8 mouse cellular contexts compared by ENCODE assay signal in the genomic region with DNA sequence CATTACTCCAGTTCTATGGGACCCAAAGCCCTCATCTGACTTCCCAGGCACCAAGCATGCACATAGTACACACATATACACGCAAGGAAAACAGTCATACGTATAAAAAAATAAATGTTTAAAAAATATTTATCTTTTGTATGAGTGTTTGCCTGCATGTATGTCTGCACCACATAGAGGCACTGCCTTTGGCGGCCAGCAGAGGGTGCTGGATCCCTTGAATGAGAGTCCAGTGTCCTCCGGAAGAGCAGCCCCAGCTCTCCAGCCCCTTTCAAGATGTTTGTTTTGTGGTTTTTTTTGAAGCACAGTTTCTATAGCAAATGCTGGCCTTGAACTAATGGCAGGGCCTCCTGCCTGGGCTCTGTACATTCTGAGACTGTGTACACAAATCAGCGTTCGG. TPM values are rescaled to one million over a fixed set of nuclear protein-coding genes. Genes with fewer than 3 reads are reported as not detected.
A peak's percentile ranks its signal among the peaks of the same experiment; 100 is the strongest.
DNase-seq lines count a peak whose midpoint lies in the region; ATAC-seq lines count a peak whose summit lies in the region.

No protein-coding gene starts in this region.

- no peak overlapping the region for H3K27ac ChIP-seq in forebrain, embryonic 11.5 days (ENCODE audit: low read depth, low read length)
- no peak overlapping the region for H3K27ac ChIP-seq in forebrain, embryonic 15.5 days (replicated peaks)
- no peak overlapping the region for H3K27ac ChIP-seq in midbrain, embryonic 10.5 days (replicated peaks)
- H3K27ac ChIP-seq in midbrain, embryonic 13.5 days: no peak overlapping the region

- H3K36me3 ChIP-seq in forebrain, embryonic 11.5 days (ENCODE audit: control insufficient read depth, insufficient read depth, low read length): peaks cover 26% of the 10 kb centered on the region
- peaks cover 91% of the 10 kb centered on the region for H3K36me3 ChIP-seq in forebrain, embryonic 15.5 days
- H3K36me3 ChIP-seq in midbrain, embryonic 10.5 days: peaks cover 96% of the 10 kb centered on the region
- peaks cover 95% of the 10 kb centered on the region for H3K36me3 ChIP-seq in midbrain, embryonic 13.5 days

- no peaks in the 10 kb centered on the region for H3K9me3 ChIP-seq in forebrain, embryonic 11.5 days (ENCODE audit: control insufficient read depth, low read length)
- H3K9me3 ChIP-seq in forebrain, embryonic 15.5 days: no peaks in the 10 kb centered on the region
- no peaks in the 10 kb centered on the region; the same call in 1 of the 2 replicates for H3K9me3 ChIP-seq in midbrain, embryonic 10.5 days (replicated peaks)
- no peaks in the 10 kb centered on the region for H3K9me3 ChIP-seq in midbrain, embryonic 13.5 days

- no peaks in the 10 kb centered on the region for H3K4me1 ChIP-seq in forebrain, embryonic 11.5 days (replicated peaks; ENCODE audit: control insufficient read depth, insufficient read depth, low read length)
- H3K4me1 ChIP-seq in forebrain, embryonic 15.5 days: no peaks in the 10 kb centered on the region
- no peaks in the 10 kb centered on the region for H3K4me1 ChIP-seq in midbrain, embryonic 10.5 days
- H3K4me1 ChIP-seq in midbrain, embryonic 13.5 days (replicated peaks): no peaks in the 10 kb centered on the region

- WGBS in forebrain, embryonic 11.5 days: 83% methylated on average over 6 of the region's 6 CpGs
- 87% methylated on average over 6 of the region's 6 CpGs for WGBS in forebrain, embryonic 15.5 days
- WGBS in midbrain, embryonic 10.5 days: 84% methylated on average over 6 of the region's 6 CpGs
- 83% methylated on average over 6 of the region's 6 CpGs for WGBS in midbrain, embryonic 13.5 days

- H3K4me2 ChIP-seq in forebrain, embryonic 11.5 days (ENCODE audit: low read depth, low read length, severe bottlenecking): no peak overlapping the region
- H3K4me2 ChIP-seq in forebrain, embryonic 15.5 days (replicated peaks): no peak overlapping the region
- no peak overlapping the region for H3K4me2 ChIP-seq in midbrain, embryonic 13.5 days (replicated peaks)

- peak; percentile 61 for DNase-seq in forebrain, embryonic 11.5 days (ENCODE audit: low spot score)
- DNase-seq in midbrain, embryonic 10.5 days (ENCODE audit: low spot score): peak; percentile 44
- DNase-seq in brain, adult 2 months (ENCODE audit: low read depth, low spot score): peak; percentile 20
- DNase-seq in kidney, adult 9 months: peak; percentile 63
- peak; percentile 59 for DNase-seq in retina, embryonic 14.5 days (ENCODE audit: low spot score)
- DNase-seq in layer of hippocampus, postnatal 36 days: no peak

- H3K27me3 ChIP-seq in forebrain, embryonic 11.5 days (ENCODE audit: control insufficient read depth, insufficient read depth, low read length): no peaks in the 10 kb centered on the region
- no peaks in the 10 kb centered on the region for H3K27me3 ChIP-seq in forebrain, embryonic 15.5 days
- no peaks in the 10 kb centered on the region for H3K27me3 ChIP-seq in midbrain, embryonic 10.5 days (ENCODE audit: low read depth, poor library complexity, severe bottlenecking)
- no peaks in the 10 kb centered on the region for H3K27me3 ChIP-seq in midbrain, embryonic 13.5 days

- H3K4me3 ChIP-seq in forebrain, embryonic 11.5 days (ENCODE audit: low read depth, low read length): no peak overlapping the region
- no peak overlapping the region for H3K4me3 ChIP-seq in forebrain, embryonic 15.5 days
- H3K4me3 ChIP-seq in midbrain, embryonic 10.5 days: no peak overlapping the region
- no peak overlapping the region for H3K4me3 ChIP-seq in midbrain, embryonic 13.5 days (replicated peaks)

- H3K9ac ChIP-seq in forebrain, embryonic 11.5 days (ENCODE audit: low read length): no peak overlapping the region
- no peak overlapping the region for H3K9ac ChIP-seq in forebrain, embryonic 15.5 days (replicated peaks)
- H3K9ac ChIP-seq in midbrain, embryonic 13.5 days (replicated peaks): no peak overlapping the region

- no peak for ATAC-seq in forebrain, embryonic 11.5 days (replicated peaks; ENCODE audit: low FRiP score)
- no peak for ATAC-seq in forebrain, embryonic 15.5 days (replicated peaks)
- no peak for ATAC-seq in midbrain, embryonic 13.5 days

RNA-seq across cellular contexts. Expression of gene B230219D22Rik, which starts 24.4 kb away (rescaled TPM):
- polyA plus RNA-seq in forebrain, embryonic 11.5 days (2014; fragmentation: Nextera tagmentation; extraction: Ambion mirVana): 68.4 and 74.3 TPM in 2 replicates
- 70.6 and 70.8 TPM in 2 replicates for polyA plus RNA-seq in forebrain, embryonic 15.5 days (2015; fragmentation: Nextera tagmentation; extraction: Ambion mirVana)
- polyA plus RNA-seq in midbrain, embryonic 10.5 days (2016; fragmentation: Nextera tagmentation; extraction: Ambion mirVana): 48.3 and 52.1 TPM in 2 replicates
- polyA plus RNA-seq in midbrain, embryonic 13.5 days (2015; fragmentation: Nextera tagmentation; extraction: Ambion mirVana): 69.3 and 72.6 TPM in 2 replicates
- 10 to 100 TPM; 80.7 to 84.1 TPM for total RNA-seq in layer of hippocampus, postnatal 36 days (2021)

RNA-seq across cellular contexts. Expression of gene Ddx46, which starts 33.7 kb away (rescaled TPM):
- polyA plus RNA-seq in forebrain, embryonic 11.5 days (2014; fragmentation: Nextera tagmentation; extraction: Ambion mirVana): 56.8 and 58.2 TPM in 2 replicates
- 33.8 TPM in 2 replicates for polyA plus RNA-seq in forebrain, embryonic 15.5 days (2015; fragmentation: Nextera tagmentation; extraction: Ambion mirVana)
- 37.3 and 41.4 TPM in 2 replicates for polyA plus RNA-seq in midbrain, embryonic 10.5 days (2016; fragmentation: Nextera tagmentation; extraction: Ambion mirVana)
- polyA plus RNA-seq in midbrain, embryonic 13.5 days (2015; fragmentation: Nextera tagmentation; extraction: Ambion mirVana): 31.3 and 33.5 TPM in 2 replicates
- total RNA-seq in layer of hippocampus, postnatal 36 days (2021): 10 to 100 TPM; 47.4 to 52.6 TPM

RNA-seq across cellular contexts. Expression of gene Caml, which starts 45.7 kb away (rescaled TPM):
- polyA plus RNA-seq in forebrain, embryonic 11.5 days (2014; fragmentation: Nextera tagmentation; extraction: Ambion mirVana): 65.4 and 69.7 TPM in 2 replicates
- polyA plus RNA-seq in forebrain, embryonic 15.5 days (2015; fragmentation: Nextera tagmentation; extraction: Ambion mirVana): 97.2 and 97.4 TPM in 2 replicates
- 59.1 and 60.8 TPM in 2 replicates for polyA plus RNA-seq in midbrain, embryonic 10.5 days (2016; fragmentation: Nextera tagmentation; extraction: Ambion mirVana)
- 92.3 and 97.5 TPM in 2 replicates for polyA plus RNA-seq in midbrain, embryonic 13.5 days (2015; fragmentation: Nextera tagmentation; extraction: Ambion mirVana)
- 10 to 100 TPM; 44.2 to 47.9 TPM for total RNA-seq in layer of hippocampus, postnatal 36 days (2021)

RNA-seq across cellular contexts. Expression of gene Txndc15, which starts 45.9 kb away (rescaled TPM):
- polyA plus RNA-seq in forebrain, embryonic 11.5 days (2014; fragmentation: Nextera tagmentation; extraction: Ambion mirVana): 83.3 and 84.1 TPM in 2 replicates
- 119 and 121 TPM in 2 replicates for polyA plus RNA-seq in forebrain, embryonic 15.5 days (2015; fragmentation: Nextera tagmentation; extraction: Ambion mirVana)
- polyA plus RNA-seq in midbrain, embryonic 10.5 days (2016; fragmentation: Nextera tagmentation; extraction: Ambion mirVana): 77.6 and 84.3 TPM in 2 replicates
- polyA plus RNA-seq in midbrain, embryonic 13.5 days (2015; fragmentation: Nextera tagmentation; extraction: Ambion mirVana): 121 and 129 TPM in 2 replicates
- 10 to 100 TPM; 74.8 to 78.1 TPM for total RNA-seq in layer of hippocampus, postnatal 36 days (2021)

RNA-seq across cellular contexts. Expression of gene Pcbd2, which starts 58.6 kb away (rescaled TPM):
- polyA plus RNA-seq in forebrain, embryonic 11.5 days (2014; fragmentation: Nextera tagmentation; extraction: Ambion mirVana): 25.8 and 32.9 TPM in 2 replicates
- polyA plus RNA-seq in forebrain, embryonic 15.5 days (2015; fragmentation: Nextera tagmentation; extraction: Ambion mirVana): 18.4 and 21.0 TPM in 2 replicates
- polyA plus RNA-seq in midbrain, embryonic 10.5 days (2016; fragmentation: Nextera tagmentation; extraction: Ambion mirVana): 33.8 and 34.8 TPM in 2 replicates
- 19.7 and 23.0 TPM in 2 replicates for polyA plus RNA-seq in midbrain, embryonic 13.5 days (2015; fragmentation: Nextera tagmentation; extraction: Ambion mirVana)
- total RNA-seq in layer of hippocampus, postnatal 36 days (2021): 10 to 100 TPM; 32.5 to 35.4 TPM

Comparison
In these comparisons a context has a peak if more than half of its experiments do, and no peak if none do; other contexts are left out.
1. DNase-seq: peak in forebrain, embryonic 11.5 days (single experiment), midbrain, embryonic 10.5 days (single experiment), brain, adult 2 months (single experiment), kidney, adult 9 months (single experiment) and retina, embryonic 14.5 days (single experiment); none in layer of hippocampus, postnatal 36 days (0 of 2).